Mouse (Mus musculus): ENCODE data around the gene Gm6588. TPM values are rescaled to one million over a fixed set of nuclear protein-coding genes. Genes with fewer than 3 reads are reported as not detected.

The Gm6588 gene
- polyA plus RNA-seq, 1 experiment, result not detected

DNA sequence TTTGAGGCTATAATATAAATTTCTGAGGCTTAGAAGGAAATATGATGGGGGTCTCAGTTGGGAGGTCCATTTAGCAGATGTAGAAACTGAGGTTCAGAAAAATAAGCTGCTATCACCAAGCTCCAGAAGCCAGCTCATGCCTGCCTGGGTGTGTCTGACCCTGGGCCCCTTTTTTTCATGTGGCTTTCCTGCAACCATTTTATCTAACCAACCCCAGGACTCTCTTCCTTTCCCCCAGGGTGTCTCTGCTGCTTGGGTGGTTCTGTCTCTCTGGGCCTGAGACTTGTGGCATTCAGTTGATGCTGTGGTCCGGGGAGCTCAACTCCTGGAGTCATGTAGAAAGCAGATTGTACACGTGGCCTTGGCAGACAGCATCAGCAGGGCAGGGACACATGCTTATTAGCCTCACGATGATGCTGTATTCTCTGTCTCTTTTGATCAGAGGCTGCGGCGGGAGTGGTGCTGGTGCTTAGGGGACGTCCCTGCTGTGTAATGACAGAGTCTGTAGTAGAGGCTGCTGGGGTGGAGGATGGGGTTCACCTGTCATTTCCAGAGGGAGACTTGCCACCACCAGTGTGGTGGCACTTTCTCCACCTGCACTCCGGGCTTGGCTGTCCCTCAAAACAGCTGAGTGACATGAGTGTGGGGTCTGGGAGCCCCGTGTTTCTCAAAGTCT, 39.0 kb downstream of the Gm6588 start:
- Histone ChIP-seq H3K4me3 (ENCODE audit: insufficient read depth, low read length) (no peak overlapping the region), H3K4me1 (ENCODE audit: control insufficient read depth, insufficient read depth, low read length) (peaks cover 4% of the 10 kb centered on the region), H3K27ac (ENCODE audit: insufficient read depth, low read length) (no peak overlapping the region)
- TF ChIP-seq CTCF (IDR thresholded peaks at IDR 0.05; ENCODE audit: extremely low read depth, insufficient read depth, low read length) (no peak), POLR2A (IDR thresholded peaks at IDR 0.05; ENCODE audit: extremely low read depth, insufficient read depth, low read length) (no peak)

DNA sequence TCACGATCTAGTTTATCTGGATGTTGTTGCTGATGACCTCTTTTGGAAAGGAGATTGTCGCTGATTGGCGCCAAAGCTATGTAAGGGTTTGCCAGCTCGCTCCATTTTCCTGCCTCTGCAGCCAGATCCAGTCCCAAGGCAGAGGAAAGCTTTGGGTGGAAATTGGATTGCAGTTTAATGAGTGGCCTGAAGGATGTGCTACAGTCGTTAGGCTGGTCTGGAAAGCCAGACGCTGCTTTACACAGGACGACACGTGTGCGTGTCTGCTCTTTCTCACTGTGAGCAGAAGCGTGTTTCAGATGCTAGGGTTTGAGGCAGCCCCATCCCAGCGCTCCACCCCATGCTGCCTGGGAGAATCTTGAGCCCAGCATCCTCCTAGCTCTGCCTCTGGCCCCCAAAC, 42.3 kb downstream of the Gm6588 start:
- H3K4me1 ChIP-seq (ENCODE audit: control insufficient read depth, insufficient read depth, low read length), result peaks cover 4% of the 10 kb centered on the region
- TF ChIP-seq POLR2A (IDR thresholded peaks at IDR 0.05; ENCODE audit: extremely low read depth, insufficient read depth, low read length) (no peak), CTCF (IDR thresholded peaks at IDR 0.05; ENCODE audit: extremely low read depth, insufficient read depth, low read length) (0 out of 2 replicates have a peak, but pooled peaks have one; percentile 30)
- H3K4me3 ChIP-seq (ENCODE audit: insufficient read depth, low read length), result no peak overlapping the region
- no peak overlapping the region for H3K27ac ChIP-seq (ENCODE audit: insufficient read depth, low read length)

DNA sequence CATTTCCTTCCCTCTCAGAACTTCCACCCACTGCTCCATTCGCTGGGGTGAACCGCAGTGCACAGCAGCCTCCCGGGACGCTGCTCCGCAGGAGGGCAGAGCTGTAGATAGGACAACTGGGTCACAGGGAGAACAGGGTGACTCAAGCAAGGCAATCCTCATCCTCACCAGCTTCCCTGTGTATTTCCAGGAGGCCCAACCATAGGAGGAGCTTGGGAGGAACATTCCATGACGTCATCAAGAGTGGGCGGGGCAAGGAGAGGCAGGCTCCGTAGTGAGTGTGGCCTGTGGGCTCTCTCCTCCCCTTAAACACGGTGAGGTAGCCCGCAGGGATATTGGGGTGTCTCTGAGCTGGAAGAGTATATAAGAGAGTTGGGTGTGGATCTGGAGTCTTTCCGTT, 44.3 kb downstream of the Gm6588 start:
- peaks cover 10% of the 10 kb centered on the region for H3K4me1 ChIP-seq (ENCODE audit: control insufficient read depth, insufficient read depth, low read length)
- H3K27ac ChIP-seq (ENCODE audit: insufficient read depth, low read length), result no peak overlapping the region
- no peak overlapping the region for H3K4me3 ChIP-seq (ENCODE audit: insufficient read depth, low read length)
- TF ChIP-seq POLR2A (IDR thresholded peaks at IDR 0.05; ENCODE audit: extremely low read depth, insufficient read depth, low read length) (no peak), CTCF (IDR thresholded peaks at IDR 0.05; ENCODE audit: extremely low read depth, insufficient read depth, low read length) (no peak)

DNA sequence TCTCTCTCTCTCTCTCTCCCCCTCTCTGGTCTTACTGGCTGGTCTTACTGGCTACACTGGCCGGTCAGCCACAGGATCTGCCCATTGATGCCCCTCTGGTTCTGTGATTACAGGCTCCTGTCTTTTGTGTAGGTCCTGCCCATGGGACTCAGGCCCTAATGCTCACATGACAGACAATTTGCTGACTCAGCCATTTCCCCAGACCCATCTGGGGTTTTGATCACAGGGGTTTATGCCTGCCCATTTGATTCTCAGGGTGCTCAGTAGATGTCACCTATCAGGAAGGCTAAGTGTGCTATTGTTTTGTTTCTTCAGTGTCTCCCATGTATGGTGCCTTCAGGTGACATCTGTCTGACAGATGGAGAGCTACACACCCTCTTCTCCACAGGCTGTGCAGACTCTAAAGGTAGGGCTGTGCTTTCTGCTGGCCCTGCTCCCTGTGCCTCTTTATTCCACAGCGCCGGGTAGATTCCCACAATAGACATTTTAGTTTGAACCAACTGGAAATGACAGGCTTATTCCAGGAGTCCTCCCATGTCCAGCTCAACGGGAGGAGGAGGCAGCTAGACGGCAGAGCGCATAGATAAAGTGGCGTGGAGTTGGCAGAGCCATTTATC, 47.6 kb downstream of the Gm6588 start:
- peaks cover 19% of the 10 kb centered on the region for H3K4me1 ChIP-seq (ENCODE audit: control insufficient read depth, insufficient read depth, low read length)
- TF ChIP-seq POLR2A (IDR thresholded peaks at IDR 0.05; ENCODE audit: extremely low read depth, insufficient read depth, low read length) (no peak), CTCF (IDR thresholded peaks at IDR 0.05; ENCODE audit: extremely low read depth, insufficient read depth, low read length) (no peak)
- no peak overlapping the region for H3K4me3 ChIP-seq (ENCODE audit: insufficient read depth, low read length)
- no peak overlapping the region for H3K27ac ChIP-seq (ENCODE audit: insufficient read depth, low read length)

DNA sequence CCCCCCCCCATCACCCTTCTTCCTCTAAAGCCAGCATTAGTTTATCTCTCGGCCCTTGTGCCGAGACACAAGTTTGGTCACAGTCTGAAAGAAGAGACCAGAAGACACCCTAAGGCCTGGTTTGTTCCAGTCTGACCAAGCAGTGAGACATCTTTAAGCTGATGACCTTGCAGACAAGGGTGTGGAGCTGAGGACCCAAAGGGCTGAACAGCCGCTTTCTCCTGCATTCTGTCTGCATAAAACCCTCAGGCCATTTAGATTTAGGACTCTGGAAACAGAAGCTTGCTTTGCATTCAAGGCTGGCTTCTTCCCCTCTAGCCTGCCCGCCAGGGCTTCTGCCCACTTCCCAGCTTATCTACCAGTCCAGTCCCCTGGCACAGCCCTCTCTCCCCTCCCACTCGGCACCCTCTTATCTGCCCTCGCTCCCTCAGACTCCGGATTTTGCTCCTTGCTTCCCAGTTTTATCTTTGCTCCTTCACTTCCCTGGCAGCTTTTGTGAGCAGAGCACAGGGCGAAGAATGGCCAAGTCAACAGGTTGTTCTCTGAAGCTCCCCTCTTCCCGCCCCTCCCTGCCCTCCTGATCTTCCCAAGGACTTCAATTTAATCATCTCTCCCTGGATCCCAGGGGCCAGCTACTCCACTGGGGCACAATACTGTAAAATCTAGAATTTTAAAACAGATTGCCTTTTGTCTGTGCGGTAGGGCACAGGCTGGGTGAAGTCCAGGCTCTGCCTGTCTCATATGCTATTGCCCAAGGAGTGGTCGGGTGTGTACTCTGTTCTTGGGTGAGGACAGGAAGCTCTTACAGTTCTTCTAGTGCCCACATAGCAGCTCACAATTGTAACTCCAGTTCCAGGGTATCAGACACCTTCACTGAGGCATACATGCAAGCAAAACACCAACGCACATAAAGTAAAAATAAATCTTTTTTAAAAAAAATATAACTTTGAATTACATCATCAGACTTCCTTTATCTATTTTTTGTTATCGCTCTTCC, 50.0 kb downstream of the Gm6588 start:
- Histone ChIP-seq H3K4me3 (ENCODE audit: insufficient read depth, low read length) (no peak overlapping the region), H3K4me1 (ENCODE audit: control insufficient read depth, insufficient read depth, low read length) (peaks cover 17% of the 10 kb centered on the region), H3K27ac (ENCODE audit: insufficient read depth, low read length) (peak overlapping the region; percentile 35; the same call in 1 of the 2 replicates)
- TF ChIP-seq POLR2A (IDR thresholded peaks at IDR 0.05; ENCODE audit: extremely low read depth, insufficient read depth, low read length), result no peak

DNA sequence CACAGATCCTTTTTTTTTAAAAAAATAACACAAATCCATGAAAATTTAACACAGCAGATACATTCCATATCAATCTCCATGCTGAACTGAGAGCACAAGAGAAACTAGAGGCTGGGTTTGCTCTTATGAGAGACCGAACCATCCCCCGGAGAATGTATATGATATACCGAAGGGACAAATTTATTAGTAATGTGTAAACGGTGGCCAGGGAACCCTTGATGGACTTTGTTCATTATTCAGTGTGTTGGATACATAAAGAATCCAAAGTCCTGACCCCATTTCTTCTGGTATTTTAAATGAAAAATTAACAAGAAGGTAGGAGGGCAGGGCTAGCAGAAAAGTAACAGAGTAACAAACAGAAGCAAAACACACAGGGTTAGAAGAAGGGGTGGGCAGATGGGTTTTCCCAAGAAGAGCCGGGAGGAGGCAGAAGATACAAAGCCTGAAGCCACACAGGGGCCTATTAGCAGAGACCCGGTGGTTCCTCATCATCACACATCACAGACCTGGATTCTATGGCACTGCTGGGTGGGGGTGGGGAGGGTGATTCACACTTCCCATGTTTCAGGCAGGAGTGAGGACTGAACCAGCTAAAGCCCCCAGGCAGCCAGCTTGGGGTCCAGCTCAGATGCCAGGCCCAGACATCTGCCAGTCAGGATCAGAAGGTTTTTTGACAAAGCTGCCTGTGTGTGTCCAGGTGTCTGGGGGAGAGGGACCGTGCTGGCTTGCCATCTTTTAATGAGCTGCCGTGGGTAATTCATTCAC, 50.9 kb downstream of the Gm6588 start:
- Histone ChIP-seq H3K4me3 (ENCODE audit: insufficient read depth, low read length) (no peak overlapping the region), H3K27ac (ENCODE audit: insufficient read depth, low read length) (peak overlapping the region; percentile 5; the same call in 1 of the 2 replicates), H3K4me1 (ENCODE audit: control insufficient read depth, insufficient read depth, low read length) (peaks cover 17% of the 10 kb centered on the region)
- TF ChIP-seq CTCF (IDR thresholded peaks at IDR 0.05; ENCODE audit: extremely low read depth, insufficient read depth, low read length) (no peak), POLR2A (IDR thresholded peaks at IDR 0.05; ENCODE audit: extremely low read depth, insufficient read depth, low read length) (no peak)

Other genes with a start within 250 kb of the Gm6588 start
- gene Cryba4, start 196.9 kb upstream of the Gm6588 start, polyA plus RNA-seq (2012; rRNA removed), result 1.7 and 2.2 TPM in 2 replicates
- 7.5 and 8.2 TPM in 2 replicates for gene Crybb1, start 193.6 kb upstream of the Gm6588 start, polyA plus RNA-seq (2012; rRNA removed)
- 31.4 and 35.4 TPM in 2 replicates for gene Tpst2, start 172.7 kb upstream of the Gm6588 start, polyA plus RNA-seq (2012; rRNA removed)
- gene Tfip11, start 123.1 kb upstream of the Gm6588 start, polyA plus RNA-seq (2012; rRNA removed), result 39.4 and 42.3 TPM in 2 replicates
- 61.9 and 64.7 TPM in 2 replicates for gene Srrd, start 106.4 kb upstream of the Gm6588 start, polyA plus RNA-seq (2012; rRNA removed)
- 47.2 and 53.5 TPM in 2 replicates for gene Hps4, start 106.3 kb upstream of the Gm6588 start, polyA plus RNA-seq (2012; rRNA removed)
- gene Gm6583, start 93.4 kb upstream of the Gm6588 start, polyA plus RNA-seq (2012; rRNA removed), result 0.04 and 0.13 TPM in 2 replicates
- gene Asphd2, start 54.6 kb upstream of the Gm6588 start, polyA plus RNA-seq (2012; rRNA removed), result 181 and 198 TPM in 2 replicates
- 105 and 112 TPM in 2 replicates for gene Sez6l, start 127.8 kb downstream of the Gm6588 start, polyA plus RNA-seq (2012; rRNA removed)